Mouse (Mus musculus) brain, adult 10 weeks (tissue): Measurements from ENCODE around the gene Kl. TPM values are rescaled to one million over a fixed set of nuclear protein-coding genes. Genes with fewer than 3 reads are reported as not detected.

Experiments used
- polyA plus RNA-seq: library from polyadenylated mRNA; stranded (reverse); fragments of 350-450 nt; fragmentation: Illumina TruSeq; extraction: RNeasy Lipid Tissue Mini Kit (QIAGEN cat#74804); gene quantifications from one replicate; pipeline ENCODE4 v1.2.3, GENCODE M21; 2015; ENCODE audit warnings: low read depth, low replicate concordance

Kl gene
- 8.9 TPM for polyA plus RNA-seq

GRCm38 (mm10) chr5:150952328-150952668, at the start of gene Kl:
TSS of gene Kl (plus strand) at chr5:150952607.

